Mouse (Mus musculus) heart, adult 2 months (tissue): ENCODE results near the gene Catsperd.

ENCODE experiments used
- CTCF ChIP-seq: fragments of 200-600 bp; IDR thresholded peaks from 2 replicates; pipeline ENCODE4 v1.8.1; 2022; ENCODE audit warnings: antibody characterized with exemption, mild to moderate bottlenecking, moderate library complexity
- EP300 ChIP-seq: fragments of 200-500 bp; IDR thresholded peaks from 2 replicates; pipeline ENCODE4 v1.6.1; 2011; ENCODE audit warnings: low read depth, low read length, control low read depth; ENCODE audit not compliant: insufficient read depth

- TF ChIP-seq CTCF: no peak
- TF ChIP-seq EP300: peak; percentile 54; the same call in 1 of the 2 replicates
Observed at GRCm38 (mm10) chr17:56703038-56703437, 75.1 kb downstream of the Catsperd start.
